Mouse (Mus musculus): Measurements from ENCODE around the gene Has1. TPM values are rescaled to one million over a fixed set of nuclear protein-coding genes. Genes with fewer than 3 reads are reported as not detected.

Has1 gene
- polyA plus RNA-seq (2015; fragmentation: Nextera tagmentation; extraction: Ambion mirVana) = 1.1 and 1.2 TPM in 2 replicates

DNA sequence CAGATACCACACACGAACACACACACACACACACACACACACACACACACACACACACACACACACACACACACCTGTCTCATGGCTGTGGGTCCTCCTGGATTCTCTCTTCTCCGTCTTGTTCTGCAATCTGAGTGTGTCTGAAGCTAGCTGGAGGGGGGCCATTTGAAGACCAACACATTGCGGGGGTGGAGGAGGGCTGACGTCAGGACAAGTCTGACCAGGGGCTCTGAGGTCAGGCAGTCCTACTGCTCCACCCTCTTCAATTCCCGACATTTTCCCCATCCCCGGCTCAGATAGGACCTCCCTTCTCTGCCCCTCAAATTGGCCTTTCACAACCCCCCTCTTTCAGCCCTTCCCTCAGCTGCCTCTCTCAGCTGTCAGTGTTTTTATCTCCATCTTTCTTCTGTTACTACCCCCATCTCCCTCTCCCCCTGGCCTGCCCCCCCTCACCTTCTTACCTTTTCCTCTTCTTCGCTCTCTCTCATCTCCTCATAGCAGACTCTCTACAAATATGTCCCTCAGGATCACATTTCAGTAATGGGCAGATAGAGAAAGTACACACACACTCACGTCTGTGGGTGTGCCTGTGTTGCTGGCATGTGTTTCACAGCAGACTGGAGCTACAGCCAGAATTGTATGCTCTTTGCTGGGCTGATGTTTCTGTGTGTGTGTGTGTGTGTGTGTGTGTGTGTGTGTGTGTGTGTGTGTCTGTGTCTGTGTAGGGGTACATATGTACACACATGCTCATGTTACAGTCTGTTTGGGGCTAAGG is at the start of gene Has1:
TSS of gene Has1 (minus strand) at position 142 of the 775 bp plus-strand sequence.
- no peak for ATAC-seq (ENCODE audit: insufficient read depth, low FRiP score, low read depth)
- Histone ChIP-seq H3K27me3 (replicated peaks) (no peaks in the 10 kb centered on the region), H3K4me1 (no peaks in the 10 kb centered on the region), H3K27ac (no peak within 1 kb of the TSS), H3K4me3 (replicated peaks) (no peak within 1 kb of the TSS), H3K36me3 (no peaks in the 10 kb centered on the region), H3K9ac (no peak within 1 kb of the TSS), H3K4me2 (no peak within 1 kb of the TSS), H3K9me3 (no peaks in the 10 kb centered on the region)
- 24% methylated on average over 7 of the region's 8 CpGs for WGBS

DNA sequence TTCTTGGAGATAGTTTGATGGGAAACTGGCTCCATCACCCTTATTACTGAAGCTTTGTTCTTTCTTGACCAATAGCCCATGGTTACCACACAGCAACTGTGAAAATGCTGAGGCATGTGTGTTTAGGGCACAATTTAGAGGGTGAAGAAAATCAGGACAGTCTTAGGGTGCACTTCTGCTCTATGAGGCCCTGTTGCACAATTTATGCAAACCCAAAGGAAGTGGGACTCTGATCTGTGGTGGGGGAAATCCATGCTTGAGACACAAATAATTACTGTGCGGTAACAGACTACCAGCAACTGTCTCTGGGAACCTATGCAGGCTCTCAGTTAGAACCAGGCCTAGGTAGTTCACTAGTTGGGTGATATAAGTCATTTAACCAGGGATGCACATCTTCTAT is 45.8 kb upstream of the Has1 start:
- Histone ChIP-seq H3K27ac (no peak overlapping the region), H3K36me3 (no peaks in the 10 kb centered on the region), H3K4me2 (no peak overlapping the region), H3K27me3 (replicated peaks) (no peaks in the 10 kb centered on the region), H3K9ac (no peak overlapping the region), H3K4me1 (no peaks in the 10 kb centered on the region), H3K4me3 (replicated peaks) (no peak overlapping the region), H3K9me3 (no peaks in the 10 kb centered on the region)
- no peak for ATAC-seq (ENCODE audit: insufficient read depth, low FRiP score, low read depth)
- WGBS = 84% methylated on average over 1 of the region's 1 CpGs

DNA sequence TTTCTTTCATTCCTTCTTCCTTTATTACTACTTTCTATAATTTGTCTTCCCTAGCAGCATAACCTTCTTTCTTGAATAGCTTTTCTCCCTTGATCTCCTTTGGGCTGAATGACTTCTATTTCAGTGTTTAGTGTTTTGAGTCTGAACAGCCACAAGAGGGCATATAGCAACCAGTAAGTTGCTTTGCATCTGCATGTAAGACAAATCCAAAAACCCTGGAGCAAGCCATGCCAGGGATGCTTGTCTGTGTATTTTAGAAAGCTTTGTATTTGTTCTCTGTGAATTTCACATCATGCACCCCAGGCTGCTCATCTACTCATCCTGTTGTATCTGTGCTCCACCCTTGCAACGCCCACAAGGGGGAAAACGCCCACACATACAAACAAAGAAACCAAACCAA is 44.3 kb upstream of the Has1 start:
- Histone ChIP-seq H3K4me2 (no peak overlapping the region), H3K4me1 (no peaks in the 10 kb centered on the region), H3K9me3 (no peaks in the 10 kb centered on the region), H3K4me3 (replicated peaks) (no peak overlapping the region), H3K9ac (no peak overlapping the region), H3K36me3 (no peaks in the 10 kb centered on the region), H3K27ac (no peak overlapping the region), H3K27me3 (replicated peaks) (no peaks in the 10 kb centered on the region)
- 81% methylated on average over 2 of the region's 2 CpGs for WGBS
- ATAC-seq (ENCODE audit: insufficient read depth, low FRiP score, low read depth) = no peak

DNA sequence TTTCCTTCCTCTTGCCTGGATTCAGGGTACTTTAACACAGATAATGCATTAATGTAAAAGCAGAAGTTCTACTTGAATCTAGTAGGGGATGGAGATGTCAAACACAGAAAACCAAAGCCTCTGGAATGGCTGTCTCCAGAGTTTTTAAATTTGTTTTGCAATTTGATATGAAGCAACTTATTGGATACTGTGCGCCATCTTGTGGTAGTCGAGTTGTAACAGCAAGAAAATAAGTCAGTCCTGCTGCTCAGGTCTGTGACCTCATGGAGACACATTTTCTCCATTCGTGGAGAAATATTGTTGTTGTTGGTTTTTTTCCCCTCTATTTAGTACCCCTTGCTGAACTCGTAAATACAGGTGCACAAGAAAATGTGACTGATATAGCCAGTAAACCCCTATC is 41.0 kb upstream of the Has1 start:
- Histone ChIP-seq H3K4me3 (replicated peaks) (no peak overlapping the region), H3K27me3 (replicated peaks) (no peaks in the 10 kb centered on the region), H3K4me2 (no peak overlapping the region), H3K9me3 (no peaks in the 10 kb centered on the region), H3K27ac (no peak overlapping the region), H3K4me1 (no peaks in the 10 kb centered on the region), H3K9ac (no peak overlapping the region), H3K36me3 (no peaks in the 10 kb centered on the region)
- no peak for ATAC-seq (ENCODE audit: insufficient read depth, low FRiP score, low read depth)
- 2% methylated on average over 4 of the region's 4 CpGs for WGBS

DNA sequence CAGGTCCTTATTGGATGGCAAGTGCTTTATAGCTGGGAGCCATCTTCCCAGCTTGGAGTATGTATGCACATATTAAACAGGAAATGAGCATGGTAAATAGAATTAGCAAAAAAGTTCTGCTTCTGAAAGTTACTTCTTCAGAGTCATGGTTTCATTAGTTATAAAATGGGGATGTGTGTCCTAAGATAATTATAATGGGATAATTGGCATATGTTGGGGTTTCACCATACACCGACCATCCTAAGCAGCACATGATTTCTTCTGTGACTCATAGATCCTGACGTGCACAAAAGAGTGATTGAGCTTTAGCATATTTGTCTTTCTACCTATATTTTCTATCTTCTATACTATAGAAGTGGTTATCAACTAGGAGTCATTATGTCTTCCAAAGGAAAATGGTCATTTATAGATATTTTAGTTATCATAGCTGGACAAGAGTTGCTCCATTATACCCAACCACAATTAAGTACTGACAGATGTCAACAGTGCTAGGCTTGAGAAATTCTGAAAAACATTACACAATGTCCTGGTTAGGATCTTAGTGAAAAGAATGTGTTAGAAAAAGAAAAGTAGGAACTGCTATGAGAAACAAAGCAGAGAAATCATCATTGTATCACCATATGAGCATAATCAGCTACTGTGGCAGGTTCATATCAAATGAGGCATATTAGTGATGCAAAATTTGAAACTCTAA is 34.9 kb upstream of the Has1 start:
- ATAC-seq (ENCODE audit: insufficient read depth, low FRiP score, low read depth) = no peak
- Histone ChIP-seq H3K9ac (no peak overlapping the region), H3K27me3 (replicated peaks) (no peaks in the 10 kb centered on the region), H3K36me3 (no peaks in the 10 kb centered on the region), H3K27ac (no peak overlapping the region), H3K4me3 (replicated peaks) (no peak overlapping the region), H3K4me1 (no peaks in the 10 kb centered on the region), H3K9me3 (no peaks in the 10 kb centered on the region), H3K4me2 (no peak overlapping the region)
- 85% methylated on average over 2 of the region's 2 CpGs for WGBS

DNA sequence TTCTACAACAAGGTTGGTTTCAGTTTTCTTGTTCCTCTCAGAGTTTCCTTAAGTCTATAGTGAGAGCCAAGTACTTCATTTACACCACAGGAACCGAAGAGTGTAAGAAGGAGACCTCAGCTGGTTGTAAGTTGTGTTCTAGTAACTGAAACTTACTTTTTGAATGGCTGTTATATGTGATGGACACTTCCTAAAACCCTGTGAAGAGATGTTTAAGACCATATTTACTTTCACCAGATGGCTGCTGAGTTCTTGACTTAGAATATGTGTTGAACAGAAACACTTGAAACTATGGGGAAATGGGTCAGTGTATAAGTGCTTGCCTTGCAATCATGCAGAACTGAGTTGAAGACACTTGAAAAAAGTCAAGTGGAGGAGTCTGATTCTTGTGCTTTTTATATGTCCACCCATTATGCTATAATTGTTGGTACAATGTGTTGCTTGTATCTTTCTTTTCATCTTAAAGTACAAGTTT is 32.8 kb upstream of the Has1 start, which contains the start of the genes Fpr2 and Fpr3:
TSS of gene Fpr2 (plus strand) at position 51 of the 475 bp plus-strand sequence.
TSS of gene Fpr3 (plus strand) at position 79 of the 475 bp plus-strand sequence.
- ATAC-seq (ENCODE audit: insufficient read depth, low FRiP score, low read depth) = no peak
- H3K9ac ChIP-seq = no peak within 1 kb of the TSS
- WGBS = 46% methylated on average over 1 of the region's 1 CpGs

DNA sequence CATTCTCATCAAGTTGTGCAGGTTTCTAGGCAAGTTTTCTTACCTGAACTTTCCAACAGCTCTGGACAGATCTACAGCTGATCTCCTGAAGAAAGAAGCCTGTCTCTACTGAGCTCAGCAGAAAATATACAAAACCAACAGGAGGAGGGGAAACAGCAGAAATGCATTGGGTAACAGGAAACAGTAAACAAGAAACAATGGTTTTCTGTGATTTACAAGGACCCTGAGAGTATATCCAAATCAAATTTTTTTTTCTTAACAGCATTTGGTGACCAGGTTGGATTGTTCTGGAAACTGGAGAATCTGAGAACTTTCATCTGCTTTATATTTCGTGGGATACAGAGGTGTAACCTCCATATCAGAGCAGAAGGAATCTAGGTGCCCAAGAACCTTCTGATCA is 28.8 kb upstream of the Has1 start, which contains the start of gene Fpr1:
TSS of gene Fpr1 (minus strand) at position 101 of the 400 bp plus-strand sequence.
- H3K9ac ChIP-seq = no peak within 1 kb of the TSS
- H3K4me1 ChIP-seq = no peaks in the 10 kb centered on the region
- H3K9me3 ChIP-seq = no peaks in the 10 kb centered on the region
- no peaks in the 10 kb centered on the region for H3K27me3 ChIP-seq (replicated peaks)
- H3K4me3 ChIP-seq (replicated peaks) = no peak within 1 kb of the TSS
- 70% methylated on average over 1 of the region's 1 CpGs for WGBS
- H3K4me2 ChIP-seq = no peak within 1 kb of the TSS
- no peaks in the 10 kb centered on the region for H3K36me3 ChIP-seq
- H3K27ac ChIP-seq = no peak within 1 kb of the TSS
- no peak for ATAC-seq (ENCODE audit: insufficient read depth, low FRiP score, low read depth)

More for the DNA sequence above, 32.8 kb upstream of the Has1 start, which contains the start of the genes Fpr2 and Fpr3:
- Histone ChIP-seq H3K27ac (no peak within 1 kb of the TSS), H3K27me3 (replicated peaks) (no peaks in the 10 kb centered on the region), H3K4me3 (replicated peaks) (no peak within 1 kb of the TSS), H3K9me3 (no peaks in the 10 kb centered on the region), H3K4me1 (no peaks in the 10 kb centered on the region), H3K4me2 (no peak within 1 kb of the TSS), H3K36me3 (no peaks in the 10 kb centered on the region)

DNA sequence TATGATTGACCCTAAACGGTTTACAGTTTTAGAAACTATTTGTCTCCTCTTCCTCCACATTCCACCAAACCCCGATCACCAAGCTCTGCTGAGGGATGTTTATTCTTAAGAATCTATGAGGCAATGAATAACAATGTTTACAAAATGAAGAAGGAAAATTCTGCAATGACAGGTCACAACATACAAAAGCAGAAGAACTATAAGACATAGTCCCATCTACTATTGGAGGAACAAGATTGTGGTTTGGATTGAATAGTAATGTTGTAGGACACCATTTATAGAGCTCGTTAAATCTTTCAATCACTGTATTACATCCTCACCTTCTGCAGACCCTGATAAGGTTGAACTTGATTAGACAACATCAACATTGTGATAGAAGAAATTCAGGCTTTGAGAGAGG is 27.7 kb upstream of the Has1 start:
- Histone ChIP-seq H3K9me3 (no peaks in the 10 kb centered on the region), H3K36me3 (no peaks in the 10 kb centered on the region), H3K4me1 (no peaks in the 10 kb centered on the region), H3K4me3 (replicated peaks) (no peak overlapping the region), H3K27ac (no peak overlapping the region), H3K4me2 (no peak overlapping the region), H3K9ac (no peak overlapping the region), H3K27me3 (replicated peaks) (no peaks in the 10 kb centered on the region)
- 65% methylated on average over 3 of the region's 3 CpGs for WGBS
- no peak for ATAC-seq (ENCODE audit: insufficient read depth, low FRiP score, low read depth)

DNA sequence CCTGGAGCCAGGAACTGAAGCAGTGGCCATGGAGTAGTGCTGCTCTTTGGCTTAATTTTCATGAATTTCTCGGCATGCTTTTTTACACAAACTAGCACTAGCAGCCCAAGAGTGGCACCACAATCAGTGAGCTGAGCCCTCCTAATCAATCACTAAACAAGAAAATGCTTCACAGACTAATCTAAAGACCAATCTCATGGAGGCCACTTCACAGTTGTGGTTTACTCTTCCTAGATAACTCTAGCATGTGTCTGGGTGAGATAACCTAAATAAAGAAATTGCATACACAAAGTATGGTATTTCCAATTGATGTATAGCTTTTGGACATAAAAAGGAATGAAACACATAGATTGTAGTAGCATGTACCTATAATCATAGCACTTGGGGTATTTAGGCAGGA is 24.3 kb upstream of the Has1 start:
- H3K4me3 ChIP-seq (replicated peaks) = no peak overlapping the region
- no peak overlapping the region for H3K9ac ChIP-seq
- H3K4me2 ChIP-seq = no peak overlapping the region
- no peaks in the 10 kb centered on the region for H3K27me3 ChIP-seq (replicated peaks)
- WGBS = 70% methylated on average over 1 of the region's 1 CpGs
- H3K4me1 ChIP-seq = no peaks in the 10 kb centered on the region
- H3K27ac ChIP-seq = no peak overlapping the region
- no peaks in the 10 kb centered on the region for H3K9me3 ChIP-seq
- no peaks in the 10 kb centered on the region for H3K36me3 ChIP-seq
- ATAC-seq (ENCODE audit: insufficient read depth, low FRiP score, low read depth) = no peak

DNA sequence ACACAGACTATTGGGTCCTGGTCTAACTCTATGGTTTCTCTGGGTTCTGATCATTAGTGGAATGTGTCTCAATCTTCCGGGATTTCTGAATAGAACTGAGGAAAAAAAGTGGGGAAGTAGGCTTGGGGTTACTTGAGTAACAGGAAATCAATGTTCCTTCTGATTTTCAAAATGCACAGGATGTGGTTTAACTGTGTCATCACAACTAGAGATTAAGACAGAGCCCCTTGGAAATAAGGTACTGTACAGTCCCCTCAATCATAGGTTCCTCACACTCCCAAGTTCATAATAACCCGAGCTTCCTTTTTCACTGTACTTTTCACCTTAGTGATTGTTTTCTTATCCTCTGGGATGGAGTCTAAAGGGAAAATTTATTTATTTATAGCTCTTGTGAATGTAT is 16.7 kb upstream of the Has1 start:
- Histone ChIP-seq H3K4me1 (no peaks in the 10 kb centered on the region), H3K9me3 (no peaks in the 10 kb centered on the region), H3K27me3 (replicated peaks) (no peaks in the 10 kb centered on the region), H3K4me2 (no peak overlapping the region), H3K9ac (no peak overlapping the region), H3K27ac (no peak overlapping the region), H3K36me3 (no peaks in the 10 kb centered on the region), H3K4me3 (replicated peaks) (no peak overlapping the region)
- 81% methylated on average over 2 of the region's 2 CpGs for WGBS
- ATAC-seq (ENCODE audit: insufficient read depth, low FRiP score, low read depth) = no peak

DNA sequence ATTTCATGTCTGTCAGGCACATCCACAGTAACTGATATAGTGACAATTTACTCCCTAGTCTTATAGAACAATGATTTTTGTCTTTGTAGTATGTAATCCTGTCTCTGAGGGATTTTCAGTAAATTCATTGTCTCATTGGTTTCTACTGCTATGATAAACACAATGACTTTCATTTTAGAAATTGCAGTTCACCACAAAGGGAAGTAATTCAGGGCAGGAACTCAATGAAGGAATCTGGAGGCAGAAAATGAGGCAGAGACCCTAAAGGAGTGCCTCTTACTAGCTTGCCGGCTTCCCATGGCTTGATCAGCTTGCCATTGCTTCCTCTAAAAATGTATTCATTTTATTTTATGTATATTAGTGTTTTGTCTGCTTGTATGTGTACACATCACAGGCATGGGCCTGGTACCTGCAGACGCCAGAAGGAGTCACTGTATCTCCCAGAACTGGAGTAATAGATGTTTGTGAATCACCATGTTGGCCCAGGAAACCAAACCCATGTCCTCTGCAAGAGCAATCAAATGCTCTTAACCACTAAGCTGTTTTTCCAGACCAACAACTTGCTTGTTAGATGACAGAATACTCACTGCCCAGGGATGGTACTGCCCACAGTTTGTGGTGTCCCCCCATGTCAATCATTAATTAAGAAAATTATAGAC is 16.0 kb upstream of the Has1 start:
- WGBS = 73% methylated on average over 2 of the region's 2 CpGs

More for the DNA sequence above, 16.0 kb upstream of the Has1 start:
- Histone ChIP-seq H3K4me2 (no peak overlapping the region), H3K9ac (no peak overlapping the region), H3K4me3 (replicated peaks) (no peak overlapping the region), H3K9me3 (no peaks in the 10 kb centered on the region), H3K27ac (no peak overlapping the region), H3K36me3 (no peaks in the 10 kb centered on the region), H3K4me1 (no peaks in the 10 kb centered on the region), H3K27me3 (replicated peaks) (no peaks in the 10 kb centered on the region)
- no peak for ATAC-seq (ENCODE audit: insufficient read depth, low FRiP score, low read depth)
